Mouse (Mus musculus): Measurements from ENCODE around the gene Cox19.
A peak's percentile ranks its signal among the peaks of the same experiment; 100 is the strongest.

The Cox19 gene

GRCm38 (mm10) chr5:139381586-139382513, 30.6 kb upstream of the Cox19 start:
- DNase-seq: no peak

GRCm38 (mm10) chr5:139380385-139381248, 29.4 kb upstream of the Cox19 start:
- peak; percentile 76 for DNase-seq

GRCm38 (mm10) chr5:139379771-139380384, 28.7 kb upstream of the Cox19 start:
- DNase-seq: no peak

- DNase-seq: no peak
These were observed 27.9 kb upstream of the Cox19 start for GRCm38 (mm10) chr5:139378986-139379629.

GRCm38 (mm10) chr5:139378271-139378556, 27.0 kb upstream of the Cox19 start:
- DNase-seq: no peak

- DNase-seq: peak; percentile 45
These were observed 26.5 kb upstream of the Cox19 start, which contains the start of gene Gpr146 for GRCm38 (mm10) chr5:139377468-139378270. Gene Gpr146 (plus strand): TSS chr5:139377697.

GRCm38 (mm10) chr5:139374841-139375240, 23.6 kb upstream of the Cox19 start:
- DNase-seq: no peak

GRCm38 (mm10) chr5:139373889-139374444, 22.7 kb upstream of the Cox19 start:
- DNase-seq: no peak

GRCm38 (mm10) chr5:139373126-139373525, 21.9 kb upstream of the Cox19 start:
- DNase-seq: no peak

- DNase-seq: peak; percentile 89
These were observed 20.6 kb upstream of the Cox19 start for GRCm38 (mm10) chr5:139371631-139372401.

GRCm38 (mm10) chr5:139371118-139371517, 19.9 kb upstream of the Cox19 start:
- no peak for DNase-seq

GRCm38 (mm10) chr5:139370336-139370735, 19.1 kb upstream of the Cox19 start:
- no peak for DNase-seq

GRCm38 (mm10) chr5:139368638-139369320, 17.6 kb upstream of the Cox19 start:
- DNase-seq: no peak

GRCm38 (mm10) chr5:139367884-139368458, 16.8 kb upstream of the Cox19 start:
- no peak for DNase-seq

- DNase-seq: no peak
These were observed 15.3 kb upstream of the Cox19 start for GRCm38 (mm10) chr5:139366484-139366883.

GRCm38 (mm10) chr5:139365827-139366226, 14.6 kb upstream of the Cox19 start:
- DNase-seq: no peak

GRCm38 (mm10) chr5:139364911-139365571, 13.8 kb upstream of the Cox19 start:
- peak; percentile 34 for DNase-seq

- peak; percentile 97 for DNase-seq
These were observed 13.2 kb upstream of the Cox19 start for GRCm38 (mm10) chr5:139364260-139364910.

- DNase-seq: no peak
These were observed 12.6 kb upstream of the Cox19 start for GRCm38 (mm10) chr5:139363858-139364257.
